Mouse (Mus musculus): Measurements from ENCODE around the gene Foxl1.

GRCm38 (mm10) chr8:121134512-121134911 lies 6.8 kb downstream of the Foxl1 start:
- TF ChIP-seq CTCF (IDR thresholded peaks at IDR 0.05 in 2 of 3, conservative IDR thresholded peaks at IDR 0.05 in 1 of 3; ENCODE audit: control insufficient read depth in 1 of 3, insufficient read depth in 1 of 3, low read depth in 2 of 3, low read length in 3 of 3, poor library complexity in 1 of 3, severe bottlenecking in 1 of 3), result no peak
- no peak for TF ChIP-seq GATA1 (IDR thresholded peaks at IDR 0.05; ENCODE audit: low read depth, low read length)

Data from MEL (cell line).